Mouse (Mus musculus): ENCODE results near the gene Reln.

Reln gene

GRCm38 (mm10) chr5:21858653-21859052 is 485.8 kb downstream of the Reln start:
- DNase-seq (ENCODE audit: inconsistent age in 2 of 2, low spot score in 1 of 2): no peak

GRCm38 (mm10) chr5:21851679-21852340 is 492.7 kb downstream of the Reln start:
- DNase-seq (ENCODE audit: inconsistent age in 2 of 2, low spot score in 1 of 2): peak in 1 of 2 experiments; percentile 25

- no peak for DNase-seq (ENCODE audit: inconsistent age in 2 of 2, low spot score in 1 of 2)
Observed at GRCm38 (mm10) chr5:21847438-21847837, 497.1 kb downstream of the Reln start.

GRCm38 (mm10) chr5:21846616-21847290 is 497.7 kb downstream of the Reln start:
- no peak for DNase-seq (ENCODE audit: inconsistent age in 2 of 2, low spot score in 1 of 2)

GRCm38 (mm10) chr5:21844676-21845075 is 499.8 kb downstream of the Reln start:
- DNase-seq (ENCODE audit: inconsistent age in 2 of 2, low spot score in 1 of 2): no peak
